Mouse (Mus musculus) activated CD4-positive, CD25-positive, alpha-beta regulatory T cell, adult 4 months (primary cell): ENCODE measurements around the gene Krt77. TPM values are rescaled to one million over a fixed set of nuclear protein-coding genes. Genes with fewer than 3 reads are reported as not detected.

ENCODE experiments used
- ATAC-seq: one replicate; pipeline ENCODE4 v1.8.0; 2017
- polyA plus RNA-seq, 2 experiments: library from polyadenylated mRNA; unstranded; fragments of 100-300 nt; shearing (Covaris generic); gene quantifications; one replicate each; pipeline ENCODE4 v1.2.1; 2017

Krt77 gene
- polyA plus RNA-seq, 2 experiments from 2014 or later, result not detected

GRCm38 (mm10) chr15:101833131-101833530 lies 36.4 kb downstream of the Krt77 start:
- no peak for ATAC-seq

- ATAC-seq, result no peak
Observed at GRCm38 (mm10) chr15:101829441-101829840, 40.1 kb downstream of the Krt77 start.

- no peak for ATAC-seq
Observed at GRCm38 (mm10) chr15:101821786-101822185, 47.7 kb downstream of the Krt77 start.

- ATAC-seq, result no peak
Observed at GRCm38 (mm10) chr15:101817875-101818274, 51.6 kb downstream of the Krt77 start, which contains the start of gene Krt2. Gene Krt2, minus strand, starts transcription at chr15:101818169.

Other genes starting within 250 kb of the Krt77 start
- not detected for gene Gm5414, start 241.5 kb downstream of the Krt77 start, polyA plus RNA-seq
- gene Gm5478, start 222.3 kb downstream of the Krt77 start, polyA plus RNA-seq, result not detected
- under 1 TPM in 1 of 2 experiments, not detected in 1; 0.24 TPM for gene Krt6b, start 189.4 kb downstream of the Krt77 start, polyA plus RNA-seq
- not detected for gene Krt6a, start 175.4 kb downstream of the Krt77 start, polyA plus RNA-seq
- not detected for gene Krt5, start 156.8 kb downstream of the Krt77 start, polyA plus RNA-seq
- gene Krt71, start 126.6 kb downstream of the Krt77 start, polyA plus RNA-seq, result not detected
- gene Krt72, start 83.2 kb downstream of the Krt77 start, polyA plus RNA-seq, result not detected
- gene Krt73, start 67.4 kb downstream of the Krt77 start, polyA plus RNA-seq, result not detected
- gene Krt2, start 51.5 kb downstream of the Krt77 start, polyA plus RNA-seq, result not detected
- not detected for gene Krt1, start 18.9 kb downstream of the Krt77 start, polyA plus RNA-seq
- not detected for gene Krt76, start 23.2 kb upstream of the Krt77 start, polyA plus RNA-seq
- gene Krt4, start 55.0 kb upstream of the Krt77 start, polyA plus RNA-seq, result not detected
- not detected for gene Krt79, start 70.6 kb upstream of the Krt77 start, polyA plus RNA-seq
- gene Krt78, start 84.6 kb upstream of the Krt77 start, polyA plus RNA-seq, result not detected
- gene Krt8, start 134.8 kb upstream of the Krt77 start, polyA plus RNA-seq, result not detected
- gene Krt18, start 158.5 kb upstream of the Krt77 start, polyA plus RNA-seq, result not detected
- gene Eif4b, start 204.1 kb upstream of the Krt77 start, polyA plus RNA-seq, result 100 to 1,000 TPM in 1 of 2 experiments, 10 to 100 TPM in 1; 87.7 to 132 TPM
- gene Tns2, start 230.7 kb upstream of the Krt77 start, polyA plus RNA-seq, result 1 to 10 TPM; 1.5 to 2.9 TPM